Mouse (Mus musculus) olfactory bulb, adult 2 months (tissue): Measurements from ENCODE around the gene Uts2b.
"Not testable (repeated sequence)": the region's sequence is repeated elsewhere in the genome, so short reads cannot be mapped to it uniquely, and the experiment has no call there.

Experiments used
- CTCF ChIP-seq: fragments of 200-500 bp; IDR thresholded peaks from 2 replicates; pipeline ENCODE4 v1.5.1; 2012; ENCODE audit warnings: low read depth, mild to moderate bottlenecking, low read length, moderate library complexity; ENCODE audit not compliant: insufficient read depth
- POLR2A ChIP-seq: fragments of 200-500 bp; IDR thresholded peaks from 2 replicates; pipeline ENCODE4 v1.6.1; 2012; ENCODE audit warnings: mild to moderate bottlenecking, low read depth, low read length, moderate library complexity; ENCODE audit not compliant: insufficient read depth

- TF ChIP-seq CTCF, POLR2A: not testable (repeated sequence)
Measured at GRCm38 (mm10) chr16:27307189-27307588, 62.9 kb downstream of the Uts2b start, which contains the start of gene Ostn.
